8 mouse cellular contexts compared by ENCODE assay signal in the genomic region with DNA sequence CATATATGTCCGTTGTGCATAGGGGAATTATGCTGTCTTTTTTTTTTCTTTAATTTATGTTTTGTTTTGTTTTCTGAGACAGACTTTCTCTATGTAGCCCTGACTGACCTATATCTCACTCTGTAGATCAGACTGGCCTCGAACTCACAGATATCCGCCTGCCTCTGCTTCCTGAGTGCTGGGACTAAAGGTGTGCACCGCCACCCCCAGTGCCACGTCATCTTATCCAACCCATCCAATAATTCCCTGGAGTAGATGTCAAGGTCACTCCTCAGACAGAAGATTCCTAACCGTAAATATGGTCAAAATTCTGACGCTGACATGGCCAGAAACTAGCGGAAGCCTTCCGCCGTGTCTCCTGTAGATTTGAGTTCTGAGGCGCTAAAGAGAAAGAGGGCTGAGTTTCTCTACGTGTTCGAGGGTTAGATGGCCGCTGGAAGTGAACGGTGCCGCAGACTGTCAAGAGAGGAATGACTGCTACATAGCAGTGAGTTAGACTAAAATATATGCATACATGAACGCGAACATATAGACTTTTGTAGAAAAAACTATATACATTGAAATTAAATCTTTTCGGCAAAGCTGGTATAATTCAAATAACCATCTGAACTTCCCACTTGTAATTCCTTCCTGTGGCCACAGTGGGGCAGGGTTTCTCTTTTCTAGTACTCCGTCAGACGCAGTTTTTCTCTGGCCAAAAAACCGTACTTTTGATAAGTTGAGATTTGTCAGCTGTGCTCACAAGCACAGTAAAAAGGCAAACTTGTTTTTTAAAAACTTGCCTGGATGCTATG. TPM values are rescaled to one million over a fixed set of nuclear protein-coding genes. Genes with fewer than 3 reads are reported as not detected.
DNase-seq lines count a peak whose midpoint lies in the region; ATAC-seq lines count a peak whose summit lies in the region.

No protein-coding gene starts in this region.

- peak; percentile 57; the same call in 1 of the 2 replicates for ATAC-seq in forebrain, embryonic 14.5 days
- ATAC-seq in hindbrain, embryonic 13.5 days (ENCODE audit: low FRiP score): no peak; the same call in 1 of the 2 replicates

- H3K36me3 ChIP-seq in forebrain, embryonic 14.5 days (ENCODE audit: control insufficient read depth, insufficient read depth, low read length): no peaks in the 10 kb centered on the region
- H3K36me3 ChIP-seq in hindbrain, embryonic 13.5 days: no peaks in the 10 kb centered on the region

- no peak overlapping the region for H3K9ac ChIP-seq in forebrain, embryonic 14.5 days (ENCODE audit: low read length)
- peak overlapping the region; percentile 46; the same call in 1 of the 2 replicates for H3K9ac ChIP-seq in hindbrain, embryonic 13.5 days

- WGBS in forebrain, embryonic 14.5 days: 22% methylated on average over 22 of the region's 22 CpGs
- 21% methylated on average over 22 of the region's 22 CpGs for WGBS in hindbrain, embryonic 13.5 days

- H3K27ac ChIP-seq in forebrain, embryonic 14.5 days (ENCODE audit: low read depth, low read length): no peak overlapping the region
- H3K27ac ChIP-seq in hindbrain, embryonic 13.5 days: no peak overlapping the region

- peak overlapping the region; percentile 24; the same call in 1 of the 2 replicates for H3K4me3 ChIP-seq in forebrain, embryonic 14.5 days (ENCODE audit: low read depth, low read length)
- H3K4me3 ChIP-seq in hindbrain, embryonic 13.5 days: peak overlapping the region; percentile 30

- no peaks in the 10 kb centered on the region for H3K4me1 ChIP-seq in forebrain, embryonic 14.5 days (ENCODE audit: control insufficient read depth, insufficient read depth, low read length)
- H3K4me1 ChIP-seq in hindbrain, embryonic 13.5 days (replicated peaks): peaks cover 1% of the 10 kb centered on the region

- peak overlapping the region; percentile 50 for H3K4me2 ChIP-seq in forebrain, embryonic 14.5 days (ENCODE audit: low read length)
- H3K4me2 ChIP-seq in hindbrain, embryonic 13.5 days: peak overlapping the region; percentile 52

- DNase-seq in NIH3T3 (ENCODE audit: low read depth): peak; percentile 86
- peak; percentile 32 for DNase-seq in cerebellum, adult 11-12 months
- DNase-seq in forebrain, embryonic 14.5 days (ENCODE audit: low spot score): peak; percentile 91
- DNase-seq in layer of hippocampus, postnatal 14 days (ENCODE audit: low spot score in 2 of 2): peak; percentile 52 to 85
- peak; percentile 78 for DNase-seq in lung, postnatal 14 days
- DNase-seq in retina, embryonic 14.5 days (ENCODE audit: low spot score): peak; percentile 86
- peak; percentile 63 for DNase-seq in urinary bladder, postnatal 25 days (ENCODE audit: low spot score)

- H3K9me3 ChIP-seq in forebrain, embryonic 14.5 days (replicated peaks; ENCODE audit: control insufficient read depth, low read length): no peaks in the 10 kb centered on the region
- no peaks in the 10 kb centered on the region for H3K9me3 ChIP-seq in hindbrain, embryonic 13.5 days

- no peaks in the 10 kb centered on the region for H3K27me3 ChIP-seq in forebrain, embryonic 14.5 days (replicated peaks; ENCODE audit: control insufficient read depth, insufficient read depth, low read length)
- H3K27me3 ChIP-seq in hindbrain, embryonic 13.5 days: 0 out of 2 replicates have a peak, but pooled peaks cover 3% of the 10 kb centered on the region

RNA-seq across cellular contexts. Expression of a gene that starts 5.7 kb away (rescaled TPM):
- 266 and 307 TPM in 2 replicates for polyA plus RNA-seq in forebrain, embryonic 14.5 days (2014; fragmentation: Nextera tagmentation; extraction: Ambion mirVana)
- 241 and 242 TPM in 2 replicates for polyA plus RNA-seq in hindbrain, embryonic 13.5 days (2015; fragmentation: Nextera tagmentation; extraction: Ambion mirVana)
- total RNA-seq in layer of hippocampus, postnatal 14 days (2021): 10 to 100 TPM; 69.3 to 75.0 TPM

RNA-seq across cellular contexts. Expression of a gene that starts 15.2 kb away (rescaled TPM):
- polyA plus RNA-seq in forebrain, embryonic 14.5 days (2014; fragmentation: Nextera tagmentation; extraction: Ambion mirVana): 619 and 916 TPM in 2 replicates
- 626 and 633 TPM in 2 replicates for polyA plus RNA-seq in hindbrain, embryonic 13.5 days (2015; fragmentation: Nextera tagmentation; extraction: Ambion mirVana)
- total RNA-seq in layer of hippocampus, postnatal 14 days (2021): 100 to 1,000 TPM; 330 to 351 TPM

Comparison
In these comparisons a context has a peak if more than half of its experiments do, and no peak if none do; other contexts are left out.
1. DNase-seq: peak in every context shown above with its lines; median percentile 91 in forebrain, embryonic 14.5 days; 86 in NIH3T3; 86 in retina, embryonic 14.5 days; 78 in lung, postnatal 14 days; 68 in layer of hippocampus, postnatal 14 days; 63 in urinary bladder, postnatal 25 days; 32 in cerebellum, adult 11-12 months.